In the genomic region with DNA sequence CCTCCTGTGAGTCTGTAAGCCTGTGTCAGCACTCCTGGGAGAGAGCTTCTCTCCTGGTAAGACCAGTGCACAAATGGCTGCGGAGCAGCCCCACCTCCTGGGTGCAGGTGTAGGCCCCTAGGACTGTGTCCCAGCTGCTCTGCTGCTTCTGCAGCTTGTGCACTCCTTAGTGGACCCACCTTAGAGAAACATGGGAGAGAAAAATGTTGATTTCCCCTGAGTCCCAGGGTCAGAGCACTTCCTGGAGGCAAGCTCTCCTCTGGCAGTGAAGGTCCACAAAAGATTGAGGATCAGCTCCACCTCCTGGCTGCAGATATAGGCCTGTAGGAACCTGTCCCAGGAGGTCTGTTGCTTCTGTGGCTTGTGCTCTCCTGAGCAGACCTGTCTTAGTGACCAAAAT, we compare ENCODE assay signal across 28 mouse cellular contexts.
DNase-seq lines count a peak whose midpoint lies in the region; ATAC-seq and TF ChIP-seq lines count a peak whose summit lies in the region.
"Had no signal": no experiment of that assay in that cellular context is flagged by ENCODE, and none has a peak within 500 bp of the region (broad histone marks: within the 10 kb centered on the region; RNA-seq: fewer than 3 reads in every experiment).

No protein-coding gene starts in this region.

- no peak overlapping the region for H3K27ac ChIP-seq in heart, postnatal 0 days (ENCODE audit: low read depth)
- H3K27ac ChIP-seq in intestine, postnatal 0 days (ENCODE audit: low read depth, low read length), result no peak overlapping the region
- H3K27ac ChIP-seq: embryonic facial prominence, embryonic 15.5 days; forebrain, embryonic 12.5 days; hindbrain, embryonic 13.5 days; liver, embryonic 14.5 days; midbrain, embryonic 12.5 days; neural tube, embryonic 12.5 days had no signal

- no peak overlapping the region for H3K4me3 ChIP-seq in heart, postnatal 0 days (ENCODE audit: low read depth, low read length)
- no peak overlapping the region for H3K4me3 ChIP-seq in intestine, postnatal 0 days (ENCODE audit: low read depth, low read length)
- H3K4me3 ChIP-seq: embryonic facial prominence, embryonic 15.5 days; forebrain, embryonic 12.5 days; hindbrain, embryonic 13.5 days; megakaryocyte, embryonic 14.5 days; midbrain, embryonic 12.5 days; myocyte; neural tube, embryonic 12.5 days had no signal

- H3K9ac ChIP-seq in heart, postnatal 0 days (replicated peaks; ENCODE audit: low read depth, low read length), result no peak overlapping the region
- no peak overlapping the region for H3K9ac ChIP-seq in intestine, postnatal 0 days (ENCODE audit: low read depth, low read length)
- H3K9ac ChIP-seq: embryonic facial prominence, embryonic 15.5 days; forebrain, embryonic 12.5 days; forebrain, postnatal 0 days; hindbrain, embryonic 13.5 days; liver, embryonic 14.5 days; midbrain, embryonic 12.5 days; neural tube, embryonic 12.5 days had no signal

- 84% methylated on average over 1 of the region's 1 CpGs for WGBS in heart, postnatal 0 days
- 67% methylated on average over 1 of the region's 1 CpGs for WGBS in intestine, postnatal 0 days

- TF ChIP-seq CTCF in heart, postnatal 0 days (IDR thresholded peaks at IDR 0.05; ENCODE audit: low read depth), result 0 out of 2 replicates have a peak, but pooled peaks have one; percentile 7
- peak; percentile 51 for TF ChIP-seq CTCF in intestine, postnatal 0 days (IDR thresholded peaks at IDR 0.05; ENCODE audit: low read depth)

- no peak overlapping the region for H3K4me2 ChIP-seq in heart, postnatal 0 days (ENCODE audit: low read depth, low read length)
- H3K4me2 ChIP-seq in intestine, postnatal 0 days (replicated peaks; ENCODE audit: low read depth), result no peak overlapping the region
- H3K4me2 ChIP-seq: embryonic facial prominence, embryonic 15.5 days; forebrain, embryonic 12.5 days; hindbrain, embryonic 13.5 days; midbrain, embryonic 12.5 days; neural tube, embryonic 12.5 days had no signal

- no peak for DNase-seq in heart, postnatal 0 days (ENCODE audit: low spot score)
- DNase-seq in heart, postnatal 36 days, result no peak
- DNase-seq in urinary bladder, adult 18-20 months (ENCODE audit: low spot score in 2 of 2), result peak; percentile 1 to 8
- DNase-seq in urinary bladder, postnatal 25 days (ENCODE audit: low spot score), result no peak
- no peak for DNase-seq in adrenal gland, postnatal 4 days (ENCODE audit: low spot score in 2 of 2)
- DNase-seq in cerebellum, postnatal 10 days, result no peak
- DNase-seq: adrenal gland, postnatal 10 days; cerebellum, adult 11-12 months; cerebellum, adult 9-11 months; forebrain, postnatal 0 days; heart, postnatal 4 days; kidney, adult 18-20 months; layer of hippocampus, adult 9-11 months; liver; lung, adult 2 months; lung, postnatal 4 days; right cerebral cortex, postnatal 4 days; thymus, postnatal 25 days had no signal

- intact Hi-C loops in heart, postnatal 36 days (cut with DNase I), result no loop called here

- H3K9me3 ChIP-seq in heart, postnatal 0 days (replicated peaks; ENCODE audit: control insufficient read depth, low read length), result no peaks in the 10 kb centered on the region
- no peaks in the 10 kb centered on the region for H3K9me3 ChIP-seq in intestine, postnatal 0 days (ENCODE audit: control insufficient read depth)
- H3K9me3 ChIP-seq: embryonic facial prominence, embryonic 15.5 days; forebrain, embryonic 12.5 days; hindbrain, embryonic 13.5 days; megakaryocyte, embryonic 14.5 days; midbrain, embryonic 12.5 days; neural tube, embryonic 12.5 days had no signal

- TF ChIP-seq EP300 in heart, postnatal 0 days (IDR thresholded peaks at IDR 0.05; ENCODE audit: low read depth), result no peak

- no peaks in the 10 kb centered on the region for H3K27me3 ChIP-seq in heart, postnatal 0 days (ENCODE audit: control insufficient read depth, insufficient read depth, low read length)
- no peaks in the 10 kb centered on the region for H3K27me3 ChIP-seq in intestine, postnatal 0 days (replicated peaks; ENCODE audit: control insufficient read depth, insufficient read depth, low read length)
- H3K27me3 ChIP-seq: embryonic facial prominence, embryonic 15.5 days; forebrain, embryonic 12.5 days; hindbrain, embryonic 13.5 days; megakaryocyte, embryonic 14.5 days; midbrain, embryonic 12.5 days; neural tube, embryonic 12.5 days; Patski had no signal

- no peaks in the 10 kb centered on the region for H3K36me3 ChIP-seq in heart, postnatal 0 days (replicated peaks; ENCODE audit: control insufficient read depth, insufficient read depth, low read length)
- no peaks in the 10 kb centered on the region for H3K36me3 ChIP-seq in intestine, postnatal 0 days (ENCODE audit: control insufficient read depth, insufficient read depth)
- H3K36me3 ChIP-seq: embryonic facial prominence, embryonic 15.5 days; forebrain, embryonic 12.5 days; hindbrain, embryonic 13.5 days; midbrain, embryonic 12.5 days; neural tube, embryonic 12.5 days had no signal

- H3K4me1 ChIP-seq in heart, postnatal 0 days (ENCODE audit: control insufficient read depth, insufficient read depth), result no peaks in the 10 kb centered on the region
- H3K4me1 ChIP-seq in intestine, postnatal 0 days (replicated peaks; ENCODE audit: control insufficient read depth, insufficient read depth, low read length), result no peaks in the 10 kb centered on the region
- H3K4me1 ChIP-seq: embryonic facial prominence, embryonic 15.5 days; forebrain, embryonic 12.5 days; hindbrain, embryonic 13.5 days; megakaryocyte, embryonic 14.5 days; midbrain, embryonic 12.5 days; neural tube, embryonic 12.5 days had no signal

- no peak for ATAC-seq in heart, postnatal 0 days (ENCODE audit: insufficient read depth, low read depth)
- no peak for ATAC-seq in intestine, postnatal 0 days
- ATAC-seq: forebrain, postnatal 0 days; Patski had no signal

Comparison
In these comparisons a context has a peak if more than half of its experiments do, and no peak if none do; other contexts are left out.
1. DNase-seq: peak in urinary bladder, adult 18-20 months (2 of 2); none in heart, postnatal 0 days (single experiment), heart, postnatal 36 days (0 of 2), urinary bladder, postnatal 25 days (single experiment), adrenal gland, postnatal 4 days (0 of 2) and cerebellum, postnatal 10 days (0 of 2).